Mouse (Mus musculus) liver, embryonic 14.5 days (tissue): ENCODE data around the gene Pdxp.

Source experiments
- CTCF ChIP-seq: IDR thresholded peaks from 2 replicates; pipeline ENCODE4 v1.5.1; 2016; ENCODE audit warnings: antibody characterized with exemption, low read depth, control low read depth
- EP300 ChIP-seq: IDR thresholded peaks from 2 replicates; pipeline ENCODE4 v1.6.1; 2016; ENCODE audit warnings: antibody characterized with exemption, low read depth

DNA sequence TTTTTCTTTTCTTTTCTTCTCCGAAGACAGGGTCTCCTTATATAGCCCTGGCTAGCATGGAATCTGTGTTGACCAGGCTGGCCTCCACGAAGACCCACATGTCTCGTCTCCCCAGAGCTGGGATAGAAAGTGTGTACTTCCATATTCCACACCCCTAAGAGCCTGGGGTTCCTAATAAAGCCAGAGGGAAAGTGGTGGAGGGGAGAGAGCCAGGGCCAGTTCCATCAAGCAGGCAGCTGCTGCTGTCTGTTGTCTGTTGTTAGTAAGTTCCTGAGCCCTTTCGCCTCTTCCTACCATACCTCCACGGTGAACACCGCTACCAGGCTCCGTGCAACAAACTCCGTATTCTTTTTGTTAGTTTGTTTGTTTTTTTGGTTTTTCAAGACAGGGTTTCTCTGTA lies 14.8 kb downstream of the Pdxp start:
- TF ChIP-seq CTCF (no peak), EP300 (no peak)
